Mouse (Mus musculus) lung, postnatal 36 days (tissue): ENCODE results near the gene Hyou1.
"Not testable (repeated sequence)": the region's sequence is repeated elsewhere in the genome, so short reads cannot be mapped to it uniquely, and the experiment has no call there.

Source experiments
- DNase-seq: peaks from one replicate; pipeline ENCODE4 v3.0.0; 2022; ENCODE audit warnings: mixed read lengths

Hyou1 gene

GRCm38 (mm10) chr9:44407752-44408097, 28.4 kb downstream of the Hyou1 start:
- DNase-seq, result no peak

DNA sequence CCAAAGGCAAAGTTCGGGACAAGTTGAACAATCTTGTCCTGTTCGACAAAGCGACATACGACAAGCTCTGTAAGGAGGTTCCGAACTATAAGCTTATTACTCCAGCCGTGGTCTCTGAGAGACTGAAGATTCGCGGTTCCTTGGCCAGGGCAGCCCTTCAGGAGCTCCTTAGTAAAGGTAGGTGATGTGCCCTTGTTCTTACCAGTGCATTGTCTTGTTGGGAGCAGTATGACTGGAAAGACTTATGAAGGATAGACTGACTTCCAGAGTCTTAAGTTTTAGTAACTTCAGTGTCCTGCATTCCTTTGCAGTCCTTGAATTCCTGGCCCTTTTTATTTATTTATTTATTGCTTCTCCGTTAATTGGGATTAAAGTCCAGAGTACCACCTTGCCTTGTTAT, 29.4 kb downstream of the Hyou1 start:
- DNase-seq, result not testable (repeated sequence)

DNA sequence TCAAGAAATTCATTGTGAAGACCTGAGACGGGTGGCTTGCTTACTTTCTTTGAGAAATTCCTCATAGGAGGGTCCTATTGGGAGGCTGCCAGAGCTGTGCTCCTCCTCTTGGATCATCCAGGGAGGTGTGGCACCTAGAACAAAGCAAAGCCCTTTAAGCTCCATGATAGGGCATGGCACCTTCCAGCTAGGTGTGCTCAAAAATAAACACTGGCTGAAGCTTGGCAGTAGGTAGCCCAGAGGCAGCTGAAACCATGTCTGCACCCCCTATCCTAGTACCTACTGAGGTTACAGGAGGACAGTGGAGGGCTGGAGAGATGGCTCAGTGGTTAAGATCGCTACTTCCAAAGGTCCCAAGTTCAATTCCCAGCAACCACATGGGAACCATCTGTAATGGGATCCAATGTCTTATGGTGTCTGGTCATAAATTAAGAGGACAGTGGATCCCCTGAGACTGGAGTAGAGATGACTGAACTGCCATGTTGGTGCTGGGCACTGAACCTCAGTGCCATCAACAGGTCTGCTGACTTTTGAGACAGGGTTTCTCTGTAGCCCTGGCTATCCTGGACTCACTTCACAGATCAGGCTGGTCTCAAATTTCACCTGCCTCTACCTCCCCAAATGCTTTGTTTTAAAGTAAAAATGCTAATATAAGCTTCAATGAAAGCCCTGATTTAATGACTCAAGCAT, 31.5 kb downstream of the Hyou1 start:
- DNase-seq, result no peak

GRCm38 (mm10) chr9:44411601-44412130, 32.4 kb downstream of the Hyou1 start:
- no peak for DNase-seq

DNA sequence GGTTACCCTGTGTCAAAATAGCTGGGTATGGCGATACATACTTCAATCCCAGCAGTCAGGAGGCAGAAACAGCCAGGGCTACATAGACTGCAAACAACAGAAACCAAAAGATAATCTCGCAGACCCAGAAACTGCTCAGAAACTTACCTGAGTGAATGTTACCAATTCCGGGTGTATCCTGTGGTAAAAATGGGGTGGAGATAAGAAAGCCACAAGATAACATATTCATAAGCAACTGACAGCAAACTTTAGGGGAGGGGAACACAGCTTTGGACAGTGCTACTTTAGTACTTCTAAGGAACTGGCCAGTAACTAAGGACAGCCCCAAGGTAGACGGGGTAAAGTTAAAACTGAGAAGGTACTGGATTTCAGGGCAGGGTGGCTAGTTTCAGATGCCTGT, 33.0 kb downstream of the Hyou1 start:
- DNase-seq, result no peak

- DNase-seq, result no peak
Measured at GRCm38 (mm10) chr9:44412781-44413180, 33.5 kb downstream of the Hyou1 start.

DNA sequence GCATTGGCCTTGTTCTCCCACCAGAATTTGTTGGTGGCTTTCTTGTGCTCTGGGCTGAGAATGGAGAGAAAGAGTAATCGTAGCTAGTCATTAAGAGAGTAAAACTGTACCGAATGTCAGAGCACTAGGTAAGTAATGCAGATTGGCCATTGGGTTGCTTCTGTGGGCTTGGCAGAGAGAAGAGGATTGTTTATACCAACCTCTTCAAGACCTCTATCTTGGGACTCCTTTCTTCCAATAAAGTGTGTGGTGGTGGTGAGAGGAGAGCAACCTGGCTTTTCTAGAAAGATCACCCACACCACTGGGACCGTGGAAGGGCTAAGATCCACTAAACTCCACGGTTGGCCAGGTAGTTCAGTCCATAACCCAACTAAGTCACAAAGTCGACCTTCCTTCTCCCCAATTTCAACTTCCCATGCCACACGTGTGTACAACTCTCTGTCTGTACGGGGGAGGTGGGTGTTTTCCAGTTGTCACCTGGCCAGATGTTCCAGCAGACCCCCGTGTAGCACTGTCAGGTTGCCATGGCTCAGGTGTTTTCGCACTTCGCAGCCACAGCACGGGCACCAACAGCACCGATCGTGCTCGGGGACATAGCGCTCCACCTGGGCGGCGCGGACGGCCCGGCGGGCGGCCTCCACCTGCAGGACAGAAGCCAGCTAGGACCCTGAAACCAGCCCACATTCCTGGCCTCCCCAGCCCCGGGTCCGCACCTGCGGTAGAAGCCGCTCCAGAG, 38.0 kb downstream of the Hyou1 start:
- no peak for DNase-seq

- DNase-seq, result peak; percentile 96
Measured at GRCm38 (mm10) chr9:44417892-44418363, 38.6 kb downstream of the Hyou1 start.

GRCm38 (mm10) chr9:44418519-44419385, 39.5 kb downstream of the Hyou1 start, which contains the start of gene Ccdc84:
TSS of gene Ccdc84 (minus strand) at chr9:44418569.
- no peak for DNase-seq

DNA sequence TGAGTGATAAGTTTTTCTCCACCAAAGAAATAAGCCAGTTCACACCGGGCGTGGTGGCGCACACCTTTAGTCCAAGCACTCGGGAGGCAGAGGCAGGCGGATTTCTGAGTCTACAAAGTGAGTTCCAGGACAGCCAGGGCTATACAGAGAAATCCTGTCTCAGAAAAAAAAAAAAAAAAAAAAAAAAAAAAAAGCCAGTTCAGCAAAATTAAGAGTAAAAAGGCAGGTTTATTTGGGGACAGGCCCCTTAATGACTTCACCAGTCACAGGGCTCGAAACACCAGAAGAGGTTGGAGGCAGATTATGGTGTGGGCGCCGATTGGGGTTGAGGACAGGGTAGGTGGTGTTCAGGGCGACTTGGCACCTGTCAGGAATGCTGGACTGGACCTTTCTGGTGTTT, 40.4 kb downstream of the Hyou1 start:
- DNase-seq, result not testable (repeated sequence)

DNA sequence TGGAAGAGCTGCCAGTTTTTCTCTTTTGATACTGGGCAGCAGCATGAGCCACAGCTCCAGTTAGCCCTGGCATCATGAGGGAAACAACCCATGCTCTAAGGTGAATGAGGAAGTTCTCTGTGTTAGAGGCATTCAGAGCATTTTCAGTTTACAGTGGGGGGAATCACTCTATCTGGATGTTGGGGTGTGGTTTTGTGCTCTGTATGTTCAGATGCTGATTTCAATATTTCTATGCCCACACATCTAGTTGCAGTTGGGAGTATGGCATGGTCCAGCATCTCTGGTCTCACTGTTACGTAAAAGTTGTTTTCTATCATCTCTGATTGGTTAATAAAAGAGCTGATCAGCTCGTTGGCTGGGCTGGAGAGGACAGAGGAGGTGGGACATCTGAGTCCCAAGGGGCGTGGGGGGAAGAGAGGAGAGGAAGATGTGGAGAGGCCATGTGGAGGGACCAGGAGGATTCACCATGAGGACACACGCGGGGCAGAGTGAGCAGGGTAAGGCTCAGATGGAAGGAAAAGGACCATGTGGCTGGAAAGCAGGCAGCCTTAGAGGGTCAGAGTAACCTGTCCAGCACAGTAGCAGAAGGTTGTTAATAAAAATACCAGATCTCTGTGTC, 41.1 kb downstream of the Hyou1 start:
- no peak for DNase-seq

GRCm38 (mm10) chr9:44423576-44423975, 44.3 kb downstream of the Hyou1 start:
- no peak for DNase-seq

- DNase-seq, result no peak
Measured at GRCm38 (mm10) chr9:44432577-44433185, 53.4 kb downstream of the Hyou1 start.

- peak; percentile 27 for DNase-seq
Measured at GRCm38 (mm10) chr9:44435747-44436146, 56.5 kb downstream of the Hyou1 start.

DNA sequence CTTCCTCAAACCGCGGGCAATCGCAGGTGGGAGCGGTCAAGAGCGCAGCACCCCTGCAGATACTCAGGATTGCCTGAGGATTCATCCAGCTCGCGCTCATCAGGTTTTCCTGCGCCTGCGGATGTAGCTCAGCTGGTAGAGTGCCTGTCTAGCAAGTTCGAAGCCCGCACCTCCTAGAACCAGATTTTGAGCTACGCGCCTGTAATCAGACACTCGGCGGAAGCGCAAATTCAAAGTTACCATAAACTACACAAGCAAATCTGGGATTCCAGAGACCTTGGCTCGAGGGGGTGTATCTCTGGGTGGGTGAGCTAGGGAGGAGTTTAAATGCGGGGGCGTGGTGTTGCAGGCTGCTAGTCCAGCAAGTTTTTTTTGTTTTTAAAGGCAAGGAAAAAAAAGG, 61.7 kb downstream of the Hyou1 start, which contains the start of gene Foxr1:
Gene Foxr1, minus strand, starts transcription at position 176 of the 400 bp plus-strand sequence.
- no peak for DNase-seq
